Mouse (Mus musculus) stomach, postnatal 0 days (tissue): ENCODE data around the gene Grin3a.

Experiments used
- CTCF ChIP-seq: IDR thresholded peaks from 2 replicates; pipeline ENCODE4 v1.5.1; 2016; ENCODE audit warnings: antibody characterized with exemption, low read depth, mild to moderate bottlenecking, moderate library complexity
- EP300 ChIP-seq: optimal IDR thresholded peaks from 2 replicates; pipeline ENCODE3; 2016; ENCODE audit warnings: antibody characterized with exemption

- TF ChIP-seq CTCF (no peak), EP300 (no peak)
These were observed 165.2 kb downstream of the Grin3a start for GRCm38 (mm10) chr4:49680171-49680875.
